Mouse (Mus musculus): ENCODE results near the gene Rreb1. TPM values are rescaled to one million over a fixed set of nuclear protein-coding genes. Genes with fewer than 3 reads are reported as not detected.

Rreb1 gene
- polyA plus RNA-seq, 1 experiment from 2014 or later, result 2.8 TPM

- Histone ChIP-seq H3K4me1 (replicated peaks) (peaks cover 16% of the 10 kb centered on the region), H3K36me3 (peaks cover 33% of the 10 kb centered on the region), H3K27me3 (no peaks in the 10 kb centered on the region), H3K4me2 (peak overlapping the region; percentile 75), H3K27ac (replicated peaks) (0 out of 2 replicates have a peak overlapping the region, but pooled peaks have one; percentile 94), H3K4me3 (peak overlapping the region; percentile 88), H3K9ac (peak overlapping the region; percentile 89), H3K9me3 (no peaks in the 10 kb centered on the region)
- 13% methylated on average over 10 of the region's 10 CpGs for WGBS
- no peak for ATAC-seq (ENCODE audit: low FRiP score, low read depth)
Observed at GRCm38 (mm10) chr13:37992638-37993371, 214.6 kb downstream of the Rreb1 start.

GRCm38 (mm10) chr13:37993376-37993703 lies 215.1 kb downstream of the Rreb1 start:
- Histone ChIP-seq H3K36me3 (peaks cover 27% of the 10 kb centered on the region), H3K4me3 (peak overlapping the region; percentile 88), H3K27me3 (no peaks in the 10 kb centered on the region), H3K27ac (replicated peaks) (peak overlapping the region; percentile 94), H3K4me1 (replicated peaks) (peaks cover 16% of the 10 kb centered on the region), H3K9me3 (no peaks in the 10 kb centered on the region), H3K9ac (peak overlapping the region; percentile 89), H3K4me2 (peak overlapping the region; percentile 75)
- WGBS, result under 1% methylated on average over 17 of the region's 17 CpGs
- ATAC-seq (ENCODE audit: low FRiP score, low read depth), result no peak

- peak; percentile 98 for ATAC-seq (ENCODE audit: low FRiP score, low read depth)
- under 1% methylated on average over 86 of the region's 89 CpGs for WGBS
Observed at GRCm38 (mm10) chr13:37993704-37994404, 215.7 kb downstream of the Rreb1 start, which contains the start of gene Ssr1. TSS of gene Ssr1 (minus strand) at chr13:37994217.

GRCm38 (mm10) chr13:37994405-37994749 lies 216.2 kb downstream of the Rreb1 start:
- peak overlapping the region; percentile 88 for H3K4me3 ChIP-seq
- ATAC-seq (ENCODE audit: low FRiP score, low read depth), result peak; percentile 71
- peak overlapping the region; percentile 72 for H3K27ac ChIP-seq (replicated peaks)
- 22% methylated on average over 7 of the region's 7 CpGs for WGBS
- no peaks in the 10 kb centered on the region for H3K9me3 ChIP-seq
- H3K36me3 ChIP-seq, result peaks cover 18% of the 10 kb centered on the region
- no peaks in the 10 kb centered on the region for H3K27me3 ChIP-seq
- peak overlapping the region; percentile 75 for H3K4me2 ChIP-seq
- peaks cover 16% of the 10 kb centered on the region for H3K4me1 ChIP-seq (replicated peaks)
- peak overlapping the region; percentile 30 for H3K9ac ChIP-seq

More at GRCm38 (mm10) chr13:37993704-37994404, 215.7 kb downstream of the Rreb1 start, which contains the start of gene Ssr1:
- H3K4me2 ChIP-seq, result peak within 1 kb of the TSS; percentile 75
- no peaks in the 10 kb centered on the region for H3K27me3 ChIP-seq
- H3K4me3 ChIP-seq, result peak within 1 kb of the TSS; percentile 88
- H3K27ac ChIP-seq (replicated peaks), result peak within 1 kb of the TSS; percentile 94
- no peaks in the 10 kb centered on the region for H3K9me3 ChIP-seq
- peaks cover 16% of the 10 kb centered on the region for H3K4me1 ChIP-seq (replicated peaks)
- peak within 1 kb of the TSS; percentile 89 for H3K9ac ChIP-seq
- H3K36me3 ChIP-seq, result peaks cover 22% of the 10 kb centered on the region

GRCm38 (mm10) chr13:37999713-38000112 lies 221.5 kb downstream of the Rreb1 start:
- H3K4me3 ChIP-seq, result no peak overlapping the region
- H3K9me3 ChIP-seq, result no peaks in the 10 kb centered on the region
- ATAC-seq (ENCODE audit: low FRiP score, low read depth), result no peak
- H3K4me1 ChIP-seq (replicated peaks), result peaks cover under 1% of the 10 kb centered on the region; the same call in 1 of the 2 replicates
- no peak overlapping the region for H3K9ac ChIP-seq
- no peaks in the 10 kb centered on the region for H3K36me3 ChIP-seq
- no peak overlapping the region for H3K27ac ChIP-seq (replicated peaks)
- no peak overlapping the region for H3K4me2 ChIP-seq
- 75% methylated on average over 3 of the region's 3 CpGs for WGBS
- no peaks in the 10 kb centered on the region for H3K27me3 ChIP-seq

Other genes starting within 250 kb of the Rreb1 start
- 59.4 and 64.0 TPM in 2 replicates for gene Ssr1, start 215.8 kb downstream of the Rreb1 start, polyA plus RNA-seq (2015; fragmentation: Nextera tagmentation; extraction: Ambion mirVana)